Mouse (Mus musculus) right cerebral cortex, postnatal 4 days (tissue): ENCODE results near the gene Hyal2.

Experiments used
- DNase-seq: peaks from one replicate; pipeline ENCODE4 v3.0.0-alpha.2; 2022

The Hyal2 gene

DNA sequence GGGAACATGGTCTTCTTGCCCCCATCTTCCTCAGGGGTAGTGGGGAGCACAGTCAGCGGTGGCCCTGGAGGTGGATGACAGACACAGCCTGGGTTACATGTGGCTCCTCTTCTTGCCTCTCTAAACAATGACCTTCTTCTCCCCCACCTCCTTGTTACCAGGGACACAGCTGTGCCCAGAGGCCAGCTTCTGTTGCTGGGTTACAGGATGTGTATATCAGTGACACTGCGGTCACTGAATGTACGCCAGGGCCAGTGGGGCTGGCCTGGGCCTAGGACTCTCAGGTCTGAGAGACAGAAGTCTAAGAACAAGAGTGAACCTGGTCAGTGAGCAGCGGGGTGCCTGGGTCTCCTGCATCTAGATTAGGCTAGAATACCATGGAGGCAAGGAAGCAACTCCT is 47.3 kb downstream of the Hyal2 start:
- no peak for DNase-seq

DNA sequence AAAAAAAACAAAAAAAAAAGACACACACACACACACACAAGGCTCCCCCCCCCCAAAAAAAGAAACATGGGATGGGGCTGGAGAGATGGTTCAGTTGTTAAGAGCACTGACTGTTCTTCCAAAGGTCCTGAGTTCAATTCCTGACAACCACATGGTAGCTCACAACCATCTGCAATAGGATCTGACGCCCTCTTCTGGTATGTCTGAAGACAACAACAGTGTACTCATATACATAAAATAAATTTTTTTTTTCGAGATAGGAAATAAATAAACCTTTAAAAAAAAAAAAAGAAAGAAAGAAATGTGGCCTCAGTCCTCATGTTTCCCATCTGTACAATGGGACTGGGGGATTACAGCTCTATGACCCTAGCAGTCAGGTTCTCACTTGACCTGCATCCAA is 49.7 kb downstream of the Hyal2 start:
- no peak for DNase-seq

- no peak for DNase-seq
These were observed 50.4 kb downstream of the Hyal2 start for GRCm38 (mm10) chr9:107618098-107618497.

DNA sequence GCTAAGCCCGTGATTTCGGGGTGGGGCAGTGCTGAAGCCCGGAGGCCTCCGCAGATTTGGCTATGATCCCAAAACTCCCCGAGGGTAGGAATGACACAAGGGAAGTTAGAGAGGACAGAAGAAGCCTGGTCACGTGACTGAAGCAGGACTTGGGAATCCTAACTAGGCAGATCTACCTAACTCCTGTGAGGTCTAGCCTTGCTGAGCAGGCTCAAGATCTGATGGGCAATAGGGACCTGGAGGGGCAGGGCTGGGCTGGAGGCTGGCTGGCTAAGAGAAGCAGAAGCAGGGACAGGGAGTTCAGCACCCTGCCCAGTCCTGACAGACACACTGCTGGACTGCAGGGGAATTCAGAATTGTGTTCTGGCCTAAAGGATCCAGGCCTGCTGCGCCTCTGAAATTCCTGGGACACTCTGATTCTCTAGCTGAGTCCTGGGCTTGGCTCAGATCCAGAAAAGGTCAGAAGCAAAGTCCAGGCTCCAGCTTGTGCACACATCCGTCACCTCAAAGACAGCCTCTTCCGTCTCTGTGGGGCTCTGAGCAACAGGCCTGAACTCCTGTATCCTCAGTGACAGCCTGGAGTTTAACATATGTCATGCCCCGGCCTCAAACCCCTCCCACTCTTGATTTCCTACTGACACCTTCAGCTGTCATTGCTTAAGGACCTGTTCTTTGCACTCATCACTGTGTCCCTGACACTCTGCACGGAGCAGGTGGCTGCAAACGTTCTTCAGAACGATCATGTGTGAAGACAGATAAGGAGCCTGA is 51.2 kb downstream of the Hyal2 start:
- DNase-seq = no peak

GRCm38 (mm10) chr9:107619546-107619879 is 51.8 kb downstream of the Hyal2 start:
- no peak for DNase-seq

GRCm38 (mm10) chr9:107620954-107621353 is 53.2 kb downstream of the Hyal2 start:
- no peak for DNase-seq
